Mouse (Mus musculus): ENCODE data around the gene Ppm1e.

Gene Ppm1e

DNA sequence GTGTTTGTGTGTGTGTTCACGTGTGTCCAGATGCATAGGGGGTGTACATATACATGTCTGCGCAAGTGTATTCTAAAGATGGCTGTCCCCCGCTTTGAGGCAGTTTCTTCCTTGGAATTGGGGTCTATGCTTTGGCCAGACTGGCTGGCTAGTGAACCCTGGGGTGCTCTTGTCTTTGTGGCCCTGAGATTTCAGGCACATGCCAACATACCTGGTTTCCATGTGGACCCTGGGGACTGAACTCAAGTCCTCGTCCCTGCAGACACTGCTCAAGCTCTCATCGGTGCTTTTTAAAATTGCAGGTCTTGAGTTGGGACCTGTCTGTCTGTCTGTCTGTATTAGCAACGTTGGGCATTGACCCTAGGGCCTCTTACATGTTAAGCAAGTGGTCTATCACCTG lies 105.5 kb downstream of the Ppm1e start:
- no peak for DNase-seq (ENCODE audit: low spot score in 2 of 2)

DNA sequence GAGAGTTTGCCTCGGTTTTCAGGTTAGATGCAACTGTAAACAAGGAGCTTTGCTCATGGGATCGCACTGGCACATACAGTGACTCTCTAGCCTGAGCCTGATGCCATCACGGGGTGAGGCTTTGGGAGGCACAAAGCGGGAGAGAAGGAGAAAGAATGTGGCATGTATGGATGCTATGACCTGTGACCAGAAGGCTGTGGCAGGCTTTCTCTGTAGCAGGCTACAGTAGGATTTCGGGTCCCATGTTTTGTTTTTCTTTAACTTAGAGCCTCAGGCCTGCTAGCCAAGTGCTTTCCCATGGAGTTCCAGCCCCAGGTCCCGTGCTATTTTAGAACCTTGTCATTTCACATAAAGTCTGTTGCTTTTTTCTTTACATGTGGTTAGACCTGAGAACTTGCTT lies 108.7 kb downstream of the Ppm1e start:
- no peak for DNase-seq (ENCODE audit: low spot score in 2 of 2)

DNA sequence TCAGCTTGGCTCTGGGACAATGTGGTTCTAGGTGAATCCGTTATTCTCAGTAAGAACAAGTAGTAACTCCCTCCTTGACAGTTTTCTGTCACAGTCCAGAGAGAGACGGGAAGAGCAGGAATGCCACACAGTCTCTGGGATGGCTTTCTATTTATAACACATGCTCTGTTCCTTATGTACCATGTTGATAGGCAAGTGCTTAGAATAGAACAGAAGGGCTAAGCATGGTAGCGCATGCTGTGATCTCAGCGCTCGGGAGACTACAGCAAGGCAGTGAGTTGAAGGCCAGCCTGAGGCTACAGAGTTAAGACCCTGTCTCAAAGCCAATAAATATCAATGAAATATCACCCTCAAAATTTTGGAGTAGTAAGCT lies 111.3 kb downstream of the Ppm1e start:
- DNase-seq (ENCODE audit: low spot score in 2 of 2): no peak

DNA sequence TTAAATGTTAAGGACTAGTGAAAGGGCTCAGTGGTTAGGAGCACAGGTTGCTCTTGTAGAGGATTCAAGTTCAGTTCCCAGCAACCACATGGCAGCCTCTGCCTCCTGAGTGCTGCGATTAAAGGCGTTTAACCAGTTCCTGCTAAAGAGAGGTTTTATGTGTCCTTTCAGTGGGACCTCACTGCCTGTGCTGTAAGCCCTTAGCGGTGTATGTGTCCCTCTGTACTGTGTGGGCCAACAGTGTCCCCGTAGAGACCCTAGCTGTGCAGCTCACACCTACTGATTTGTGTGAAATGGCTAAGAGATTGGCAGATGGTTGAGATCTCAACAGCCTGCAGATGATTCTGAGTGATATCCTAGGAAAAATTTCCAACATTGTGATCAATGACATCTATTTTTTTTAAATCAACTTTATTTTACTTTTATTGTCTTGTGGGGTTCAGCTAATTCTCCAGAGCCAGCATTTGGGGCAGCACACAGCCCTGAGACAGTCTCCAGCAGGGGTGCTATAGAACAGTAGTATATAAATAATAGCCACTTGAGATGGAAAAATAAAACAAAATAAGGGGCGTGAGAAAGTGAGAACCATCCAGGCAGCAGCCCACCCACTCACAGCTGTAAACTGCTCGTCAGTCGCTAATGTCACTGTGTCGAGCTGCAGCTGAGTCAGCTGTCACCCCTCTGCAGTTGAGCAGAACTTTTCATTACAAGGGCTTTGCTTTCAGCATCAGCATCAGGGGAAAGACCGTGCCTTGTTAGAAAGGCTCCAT lies 111.9 kb downstream of the Ppm1e start:
- no peak for DNase-seq (ENCODE audit: low spot score in 2 of 2)

DNA sequence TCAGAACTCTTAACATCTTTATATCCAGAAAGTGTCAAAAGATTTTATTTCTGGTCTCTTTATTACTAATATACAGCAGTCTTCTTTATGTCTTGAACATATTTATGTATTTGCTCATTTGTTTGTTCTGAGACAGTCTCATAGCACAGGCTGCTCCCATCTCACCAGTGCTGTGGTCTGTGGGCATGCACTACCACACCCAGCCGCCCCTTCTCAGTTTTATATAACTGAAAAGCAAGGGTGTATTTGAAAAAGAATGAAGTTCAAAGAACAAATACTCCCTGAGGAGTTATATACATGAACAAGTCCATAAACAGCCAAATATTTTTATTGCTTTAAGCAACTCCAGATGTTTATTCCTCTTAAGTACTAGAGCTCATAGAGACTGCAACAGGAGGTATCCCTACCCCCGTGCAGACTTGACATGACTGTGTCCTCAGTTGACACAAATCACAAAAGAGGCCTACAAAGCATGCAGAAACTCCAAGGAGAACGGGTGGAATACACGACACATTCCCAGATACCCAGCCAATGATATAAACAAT lies 112.6 kb downstream of the Ppm1e start:
- no peak for DNase-seq (ENCODE audit: low spot score in 2 of 2)

DNA sequence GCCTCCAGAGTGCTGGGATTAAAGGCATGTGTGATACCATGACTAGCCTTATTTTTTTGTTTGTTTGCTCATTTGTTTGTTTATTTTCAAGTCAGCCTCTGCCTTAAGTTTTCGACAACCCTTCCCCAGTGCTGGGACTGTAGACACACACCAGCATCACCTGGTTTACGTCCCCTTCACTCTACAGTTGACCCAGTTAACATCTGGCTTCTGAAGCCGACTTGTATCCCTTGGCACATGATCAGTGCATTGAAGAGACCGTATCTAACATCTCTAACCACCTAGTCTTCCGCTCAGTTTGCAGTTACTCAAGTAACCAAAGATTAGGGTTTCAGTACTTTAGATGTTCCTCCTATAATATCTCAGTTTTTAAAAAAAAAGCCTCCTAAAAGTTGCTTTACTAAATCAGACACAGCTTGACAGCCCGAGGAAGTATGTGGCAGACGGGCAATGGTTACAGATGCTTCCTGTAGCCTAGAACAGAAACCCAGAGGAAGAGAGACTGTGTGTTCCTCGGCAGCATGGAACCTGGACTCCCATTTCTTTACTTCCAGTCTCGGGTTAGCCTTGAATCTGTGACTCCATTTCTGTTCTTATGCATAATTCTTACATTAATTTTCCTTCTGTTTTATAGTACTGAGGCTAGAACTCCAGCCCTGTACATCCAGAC lies 113.5 kb downstream of the Ppm1e start:
- no peak for DNase-seq (ENCODE audit: low spot score in 2 of 2)

DNA sequence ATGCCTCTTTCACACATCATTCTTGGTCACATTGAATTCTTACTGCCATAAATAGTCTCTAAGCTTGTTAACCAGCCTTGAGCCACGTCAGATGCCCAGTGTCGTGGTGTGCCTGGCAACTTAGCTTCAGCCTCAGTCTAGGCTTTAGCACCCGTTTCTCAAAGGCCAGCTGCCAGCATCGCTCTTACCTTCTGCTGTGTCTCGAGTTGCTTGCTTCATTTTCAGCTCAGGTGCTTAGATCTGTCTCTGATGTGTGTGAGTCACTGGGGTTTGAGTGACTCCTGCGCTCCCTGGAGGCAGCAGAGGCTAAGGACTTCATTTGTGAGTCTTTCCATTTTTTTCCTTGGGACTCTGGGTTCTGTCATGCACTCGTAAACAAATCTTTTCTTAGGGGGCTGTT lies 117.6 kb downstream of the Ppm1e start:
- no peak for DNase-seq (ENCODE audit: low spot score in 2 of 2)

DNA sequence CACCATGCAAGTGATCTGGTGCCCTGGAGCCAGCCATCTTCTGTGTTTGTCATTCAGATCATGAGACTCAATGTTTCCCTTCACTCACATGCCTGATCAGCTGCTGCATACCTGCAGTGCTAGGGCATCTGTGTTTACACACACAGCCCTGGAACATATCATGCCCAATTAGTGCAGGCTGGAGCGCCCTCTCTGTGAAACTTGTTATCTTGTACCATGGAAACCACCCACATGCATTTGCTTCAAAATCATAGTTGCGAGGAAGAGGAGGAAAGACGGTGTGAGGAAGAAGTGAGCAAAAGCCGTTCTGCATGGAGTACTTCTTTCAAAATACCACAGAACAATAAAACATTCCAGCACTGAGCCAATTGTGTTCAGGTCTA lies 118.0 kb downstream of the Ppm1e start:
- DNase-seq (ENCODE audit: low spot score in 2 of 2): no peak

DNA sequence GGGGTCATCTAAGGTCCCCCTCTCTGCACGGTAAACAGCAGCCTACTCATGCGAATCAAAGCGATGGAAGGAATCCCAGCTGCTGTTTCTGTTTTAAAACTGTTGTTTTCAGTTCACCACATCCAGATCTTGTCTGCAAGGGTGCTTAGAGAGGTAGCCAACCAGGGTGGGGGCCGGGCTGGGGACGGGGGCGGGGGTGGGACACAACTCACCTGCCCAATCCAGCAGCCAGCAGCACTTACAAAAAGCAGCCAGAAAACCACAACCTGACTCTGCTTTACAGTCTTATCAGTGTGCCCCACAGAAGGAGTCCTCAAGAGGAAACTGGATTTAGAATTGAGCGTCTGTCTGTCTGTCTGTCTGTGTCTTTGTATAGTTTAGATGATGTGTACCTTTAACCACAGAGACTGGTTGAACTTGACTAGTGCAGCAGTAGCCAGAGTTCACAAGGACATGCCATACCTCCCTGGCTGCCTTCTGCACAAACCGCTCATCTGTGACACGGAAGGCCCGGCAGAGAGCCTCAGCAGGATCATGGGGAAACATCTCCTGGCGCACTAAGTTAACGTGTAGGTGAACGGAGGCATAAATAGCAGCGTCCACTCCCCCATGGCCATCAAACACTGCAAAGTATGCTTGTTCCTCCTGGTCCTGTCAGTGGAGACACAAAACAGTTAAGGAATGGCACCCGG lies 118.5 kb downstream of the Ppm1e start:
- DNase-seq (ENCODE audit: low spot score in 2 of 2): no peak

DNA sequence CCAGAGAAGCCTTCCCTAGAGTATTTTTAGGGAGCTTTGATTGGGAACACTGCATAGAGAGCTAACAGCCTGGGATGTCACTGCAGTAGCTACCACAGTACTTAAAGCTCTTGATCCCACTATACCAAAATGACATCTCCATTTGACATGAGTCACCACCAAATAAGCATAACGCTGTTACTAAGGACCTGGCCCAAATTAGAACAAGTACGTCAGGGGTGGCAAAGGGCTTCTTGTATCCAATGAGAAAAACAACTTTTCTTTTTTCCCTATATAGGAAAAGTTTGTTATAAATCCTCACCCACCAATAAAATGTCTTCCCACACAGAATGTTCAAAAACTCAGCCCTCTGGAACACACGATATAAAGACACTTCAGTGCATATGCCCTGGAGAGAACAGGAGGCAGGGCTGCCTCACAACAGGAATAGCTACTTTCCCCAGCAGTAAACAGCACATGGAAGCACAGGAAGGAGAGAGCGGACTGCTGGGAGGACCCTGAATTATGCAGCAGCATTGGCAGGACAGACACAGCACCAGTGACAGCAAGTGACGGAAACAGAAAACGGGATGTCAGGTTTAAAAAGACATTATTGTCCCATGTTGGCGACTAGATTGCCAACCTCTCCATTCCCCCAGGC lies 119.8 kb downstream of the Ppm1e start:
- DNase-seq (ENCODE audit: low spot score in 2 of 2): no peak

DNA sequence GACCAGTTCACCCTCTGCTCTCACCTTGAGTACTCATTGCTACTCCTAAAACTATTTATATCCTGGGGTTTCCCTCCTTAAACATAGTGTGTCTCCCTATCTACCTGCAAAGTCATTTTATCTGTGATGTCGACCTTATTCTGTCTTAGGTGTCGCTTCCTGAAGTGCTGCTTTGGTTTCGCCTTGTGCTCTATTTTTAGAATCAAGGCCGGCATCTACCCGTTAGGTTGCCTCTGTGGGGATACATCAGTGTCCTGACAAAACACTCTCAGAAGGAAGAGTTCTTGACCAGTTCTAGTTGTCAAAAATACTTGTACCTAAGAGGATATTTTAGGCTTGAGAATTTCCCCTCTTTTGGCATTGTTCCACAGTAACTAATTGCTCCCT lies 123.3 kb downstream of the Ppm1e start:
- DNase-seq (ENCODE audit: low spot score in 2 of 2): no peak

DNA sequence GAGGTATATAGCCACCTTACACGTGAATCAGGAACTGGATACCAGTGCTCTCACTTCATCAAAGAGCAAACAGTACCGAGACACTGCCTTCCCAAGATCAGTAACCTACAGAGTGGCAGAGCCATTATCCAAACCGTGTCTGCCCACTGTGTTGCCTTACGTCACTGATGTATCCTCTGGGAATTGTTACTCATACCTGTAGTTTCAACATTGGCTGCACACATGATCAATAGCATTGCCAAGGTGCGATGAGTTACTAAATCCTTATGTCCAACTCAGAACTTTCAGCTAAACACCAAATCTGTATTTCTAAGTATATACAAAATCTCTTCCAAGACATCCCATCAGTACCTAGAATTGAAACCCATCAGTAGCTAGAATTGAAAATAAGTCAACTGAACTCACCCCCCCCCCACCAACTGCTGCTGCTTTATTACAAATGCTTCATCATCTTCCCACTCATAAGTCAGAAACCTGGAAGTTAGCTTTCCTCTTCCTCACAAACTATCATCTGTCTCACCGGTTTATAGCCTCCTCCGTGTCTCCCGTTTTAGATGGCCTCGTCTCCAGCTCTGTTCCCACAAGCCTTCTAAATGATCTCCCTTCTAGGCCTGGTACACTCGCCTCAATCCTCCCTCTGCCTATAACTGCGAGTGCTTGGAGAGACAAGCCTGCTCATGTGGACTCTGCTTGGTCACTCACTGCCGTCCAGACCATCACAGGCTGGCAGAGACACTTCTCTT lies 123.9 kb downstream of the Ppm1e start:
- DNase-seq (ENCODE audit: low spot score in 2 of 2): no peak

DNA sequence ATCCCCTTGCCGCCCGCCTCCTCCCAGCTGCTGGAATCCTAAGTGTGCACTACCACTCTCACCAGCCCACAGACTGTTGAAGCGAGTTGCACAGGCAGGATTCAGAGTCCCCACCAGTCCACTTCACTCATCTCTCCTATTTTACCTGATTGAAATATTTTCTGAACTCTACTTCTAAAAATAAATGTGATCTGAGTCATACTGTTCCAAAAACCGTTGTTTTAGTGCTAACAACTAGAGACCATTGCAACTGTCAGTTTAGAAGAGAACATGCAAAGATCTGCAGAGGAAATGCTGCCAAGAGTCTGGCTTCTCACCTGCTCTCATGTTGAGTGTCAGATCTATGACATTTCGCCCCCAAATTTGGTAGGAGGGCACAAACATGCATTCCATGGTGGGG lies 125.4 kb downstream of the Ppm1e start:
- no peak for DNase-seq (ENCODE audit: low spot score in 2 of 2)

DNA sequence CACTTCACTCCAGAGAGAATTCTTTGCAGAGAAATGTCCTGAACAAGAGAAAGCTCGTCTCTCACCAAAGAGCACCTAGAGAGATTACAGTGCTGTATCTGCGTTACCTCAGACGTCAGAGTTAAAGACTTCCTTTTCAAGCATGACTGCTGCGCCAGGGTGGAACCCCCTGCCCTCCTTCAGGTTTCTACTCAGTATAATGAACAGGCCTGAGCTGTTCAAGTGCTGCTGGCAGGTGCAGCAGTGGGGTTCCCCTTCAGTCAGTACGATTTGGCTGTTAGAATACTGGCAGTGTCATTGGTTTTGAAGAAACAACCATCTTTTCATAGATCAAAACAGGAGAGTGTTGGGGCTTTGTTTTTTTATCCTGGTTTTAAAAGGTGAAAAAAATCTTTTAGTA lies 131.8 kb downstream of the Ppm1e start:
- no peak for DNase-seq (ENCODE audit: low spot score in 2 of 2)

DNA sequence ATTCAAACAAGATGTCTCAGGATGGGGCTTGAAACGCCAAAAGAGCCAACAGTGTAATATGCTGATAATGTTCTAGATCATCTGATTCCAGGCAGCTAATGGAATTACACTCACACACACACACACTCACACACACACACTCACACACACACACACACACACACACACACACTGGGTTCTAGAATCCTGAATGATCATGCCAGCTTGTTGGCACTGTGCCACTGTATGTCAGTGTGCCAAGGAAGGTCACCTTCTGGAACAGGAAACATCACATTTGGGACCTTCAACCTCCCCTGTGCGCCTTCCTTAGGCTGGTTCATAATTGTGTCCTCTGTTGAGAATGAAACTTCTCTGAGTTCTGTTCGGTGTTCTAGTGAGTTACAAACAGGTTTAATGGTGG lies 136.1 kb downstream of the Ppm1e start:
- DNase-seq (ENCODE audit: low spot score in 2 of 2): no peak

DNA sequence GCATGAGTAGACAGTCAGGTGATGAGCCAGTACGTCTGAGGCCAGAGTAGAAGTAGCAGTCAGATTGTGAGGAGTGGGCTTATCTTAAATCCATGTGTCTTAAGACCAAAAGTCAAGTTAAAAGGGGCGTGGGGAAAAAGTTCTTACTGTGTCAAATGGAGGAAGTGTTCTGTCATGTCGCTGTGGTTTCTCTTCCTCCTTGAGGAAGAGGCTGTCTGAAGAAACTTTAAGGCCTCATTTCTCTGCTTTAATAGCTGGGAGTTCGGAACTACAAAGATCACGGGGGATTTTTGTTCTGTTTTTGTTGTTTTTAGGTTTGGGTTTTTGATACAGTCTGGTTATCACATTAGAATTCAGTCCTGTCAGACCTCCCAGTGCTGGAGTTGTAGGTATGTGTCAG lies 146.5 kb downstream of the Ppm1e start:
- no peak for DNase-seq (ENCODE audit: low spot score in 2 of 2)
